Mouse (Mus musculus): Measurements from ENCODE around the gene Gm11011. TPM values are rescaled to one million over a fixed set of nuclear protein-coding genes. Genes with fewer than 3 reads are reported as not detected.

Gm11011 gene
- polyA plus RNA-seq, 1 experiment from 2014 or later = not detected

DNA sequence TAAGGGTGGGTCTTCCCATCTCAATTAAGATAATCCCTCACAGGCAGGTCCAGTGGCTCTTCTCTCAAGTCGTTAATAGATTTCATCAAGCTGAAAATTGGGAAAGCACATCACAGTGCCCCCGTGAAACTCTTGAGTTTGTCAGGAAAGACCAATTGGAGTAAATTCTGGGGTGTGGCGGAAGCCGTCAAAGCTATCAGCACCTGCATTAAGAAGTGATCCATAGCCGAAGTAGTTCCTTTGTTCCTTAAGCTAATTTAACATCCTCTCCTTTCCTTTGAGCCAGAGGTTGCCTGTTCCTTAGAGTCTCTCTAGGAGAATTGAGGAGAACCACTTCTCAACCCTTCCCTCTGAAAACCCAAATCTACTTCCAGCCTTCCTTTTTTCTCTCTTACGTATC, 28.5 kb upstream of the Gm11011 start:
- 50% methylated on average over 6 of the region's 6 CpGs for WGBS

DNA sequence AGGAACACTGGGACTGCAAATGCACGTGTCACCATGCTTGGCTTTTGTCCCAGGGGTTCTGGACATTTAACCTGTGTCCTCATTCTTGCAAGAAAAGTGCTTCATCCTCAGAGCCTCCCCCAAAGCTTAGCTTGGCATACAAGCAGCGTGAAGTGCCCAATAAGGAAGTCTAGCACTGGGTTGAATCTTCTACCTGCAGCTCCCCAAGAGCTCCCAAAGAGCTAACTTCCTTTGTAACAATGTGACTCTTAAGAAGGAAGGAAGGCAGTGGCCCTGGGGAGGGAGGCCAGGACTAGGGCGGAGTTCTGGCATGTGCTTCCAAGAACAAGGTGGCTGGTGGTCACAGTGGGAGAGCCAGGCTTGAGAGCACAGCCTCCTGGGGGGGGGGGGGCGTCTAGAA, 27.1 kb upstream of the Gm11011 start:
- Histone ChIP-seq H3K27me3 (replicated peaks; ENCODE audit: control insufficient read depth, insufficient read depth, low read length) (0 out of 2 replicates have a peak, but pooled peaks cover 2% of the 10 kb centered on the region), H3K27ac (ENCODE audit: low read depth, low read length) (no peak overlapping the region), H3K4me1 (ENCODE audit: control insufficient read depth, insufficient read depth, low read length) (no peaks in the 10 kb centered on the region), H3K9me3 (replicated peaks; ENCODE audit: control insufficient read depth, low read length) (no peaks in the 10 kb centered on the region), H3K4me3 (ENCODE audit: low read depth, low read length) (no peak overlapping the region), H3K9ac (ENCODE audit: low read length) (no peak overlapping the region), H3K36me3 (ENCODE audit: control insufficient read depth, insufficient read depth, low read length) (no peaks in the 10 kb centered on the region), H3K4me2 (ENCODE audit: low read length) (no peak overlapping the region)
- no peak for DNase-seq (ENCODE audit: low spot score)
- 64% methylated on average over 4 of the region's 4 CpGs for WGBS
- no peak for ATAC-seq

More for the DNA sequence above, 28.5 kb upstream of the Gm11011 start:
- no peak overlapping the region for H3K4me2 ChIP-seq (ENCODE audit: low read length)
- no peak for DNase-seq (ENCODE audit: low spot score)
- H3K4me3 ChIP-seq (ENCODE audit: low read depth, low read length) = no peak overlapping the region
- no peak for ATAC-seq
- H3K27me3 ChIP-seq (replicated peaks; ENCODE audit: control insufficient read depth, insufficient read depth, low read length) = 0 out of 2 replicates have a peak, but pooled peaks cover 2% of the 10 kb centered on the region
- H3K9ac ChIP-seq (ENCODE audit: low read length) = no peak overlapping the region
- H3K9me3 ChIP-seq (replicated peaks; ENCODE audit: control insufficient read depth, low read length) = no peaks in the 10 kb centered on the region
- H3K4me1 ChIP-seq (ENCODE audit: control insufficient read depth, insufficient read depth, low read length) = no peaks in the 10 kb centered on the region
- no peaks in the 10 kb centered on the region for H3K36me3 ChIP-seq (ENCODE audit: control insufficient read depth, insufficient read depth, low read length)
- no peak overlapping the region for H3K27ac ChIP-seq (ENCODE audit: low read depth, low read length)

DNA sequence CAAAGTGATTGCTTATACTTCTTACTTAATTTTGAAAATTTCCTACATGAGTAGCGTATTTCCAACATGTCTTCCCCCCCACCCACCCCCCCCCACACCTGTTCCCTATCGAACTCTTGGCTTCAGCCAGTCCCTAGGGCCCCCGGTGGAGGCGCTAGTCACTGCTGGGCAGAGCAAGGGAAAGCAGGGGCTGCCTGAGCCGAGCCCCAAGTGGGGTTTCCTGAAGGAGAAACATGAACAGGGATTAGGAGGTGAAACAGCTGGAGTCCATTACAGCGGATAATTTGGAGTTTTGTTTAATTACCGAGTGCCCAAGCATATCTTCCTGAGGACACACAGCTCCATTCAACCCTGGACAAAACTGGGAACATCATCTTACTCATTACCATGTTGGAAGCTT, 24.0 kb upstream of the Gm11011 start:
- Histone ChIP-seq H3K4me2 (ENCODE audit: low read length) (no peak overlapping the region), H3K4me3 (ENCODE audit: low read depth, low read length) (no peak overlapping the region), H3K27ac (ENCODE audit: low read depth, low read length) (no peak overlapping the region)

DNA sequence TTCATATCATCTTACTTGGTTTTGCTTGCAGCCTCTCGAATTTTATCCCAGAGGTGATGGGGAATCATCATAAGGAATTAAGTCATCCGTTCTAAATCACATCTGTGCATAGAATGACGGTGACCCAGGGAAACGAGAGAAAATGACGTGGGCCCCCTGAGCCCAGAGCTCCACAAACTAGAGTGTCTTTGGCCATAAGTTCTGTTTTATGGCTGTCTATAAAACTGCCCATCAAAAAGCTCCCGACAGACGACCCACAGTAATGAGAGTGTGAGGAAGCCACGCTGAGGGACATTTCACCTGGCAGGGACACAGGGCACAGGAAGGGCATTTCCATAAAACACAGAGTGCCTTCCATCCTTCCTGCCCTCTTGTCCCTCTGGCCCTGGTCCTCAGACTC, 23.3 kb upstream of the Gm11011 start:
- 84% methylated on average over 8 of the region's 8 CpGs for WGBS

More for the DNA sequence above, 24.0 kb upstream of the Gm11011 start:
- peaks cover 3% of the 10 kb centered on the region; the same call in 1 of the 2 replicates for H3K4me1 ChIP-seq (ENCODE audit: control insufficient read depth, insufficient read depth, low read length)
- H3K27me3 ChIP-seq (replicated peaks; ENCODE audit: control insufficient read depth, insufficient read depth, low read length) = 0 out of 2 replicates have a peak, but pooled peaks cover 2% of the 10 kb centered on the region
- ATAC-seq (no peak), DNase-seq (ENCODE audit: low spot score) (no peak)
- H3K9me3 ChIP-seq (replicated peaks; ENCODE audit: control insufficient read depth, low read length) = no peaks in the 10 kb centered on the region
- H3K9ac ChIP-seq (ENCODE audit: low read length) = no peak overlapping the region
- 22% methylated on average over 7 of the region's 7 CpGs for WGBS
- H3K36me3 ChIP-seq (ENCODE audit: control insufficient read depth, insufficient read depth, low read length) = no peaks in the 10 kb centered on the region

DNA sequence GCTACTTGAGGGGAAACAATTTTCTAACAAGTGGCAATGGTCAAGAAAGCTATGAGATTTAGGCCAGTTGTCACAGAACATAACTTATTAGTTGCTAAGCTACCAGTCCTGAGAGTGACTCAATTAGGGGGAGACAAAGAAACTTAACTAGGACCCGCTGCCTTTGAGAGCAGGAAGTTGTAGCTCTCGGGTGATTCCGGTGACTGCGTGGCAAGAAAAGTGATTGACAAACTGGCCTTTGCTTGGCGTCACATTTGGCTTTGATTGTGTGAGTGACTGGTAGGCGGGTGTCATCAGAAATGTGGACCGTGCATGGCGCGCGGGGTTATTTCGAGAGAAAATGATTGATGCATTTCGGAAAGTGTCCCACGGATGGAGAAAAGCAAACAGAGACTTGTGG, 22.4 kb upstream of the Gm11011 start:
- DNase-seq (ENCODE audit: low spot score) (no peak), ATAC-seq (no peak)
- H3K4me2 ChIP-seq (ENCODE audit: low read length) = no peak overlapping the region
- H3K27me3 ChIP-seq (replicated peaks; ENCODE audit: control insufficient read depth, insufficient read depth, low read length) = 0 out of 2 replicates have a peak, but pooled peaks cover 2% of the 10 kb centered on the region
- no peak overlapping the region for H3K9ac ChIP-seq (ENCODE audit: low read length)
- H3K27ac ChIP-seq (ENCODE audit: low read depth, low read length) = no peak overlapping the region
- H3K9me3 ChIP-seq (replicated peaks; ENCODE audit: control insufficient read depth, low read length) = no peaks in the 10 kb centered on the region
- H3K4me3 ChIP-seq (ENCODE audit: low read depth, low read length) = no peak overlapping the region
- H3K36me3 ChIP-seq (ENCODE audit: control insufficient read depth, insufficient read depth, low read length) = no peaks in the 10 kb centered on the region
- peaks cover 3% of the 10 kb centered on the region; the same call in 1 of the 2 replicates for H3K4me1 ChIP-seq (ENCODE audit: control insufficient read depth, insufficient read depth, low read length)
- WGBS = 49% methylated on average over 13 of the region's 13 CpGs

More for the DNA sequence above, 23.3 kb upstream of the Gm11011 start:
- Histone ChIP-seq H3K27me3 (replicated peaks; ENCODE audit: control insufficient read depth, insufficient read depth, low read length) (0 out of 2 replicates have a peak, but pooled peaks cover 2% of the 10 kb centered on the region), H3K27ac (ENCODE audit: low read depth, low read length) (no peak overlapping the region), H3K9me3 (replicated peaks; ENCODE audit: control insufficient read depth, low read length) (no peaks in the 10 kb centered on the region), H3K4me3 (ENCODE audit: low read depth, low read length) (no peak overlapping the region), H3K4me1 (ENCODE audit: control insufficient read depth, insufficient read depth, low read length) (peaks cover 3% of the 10 kb centered on the region; the same call in 1 of the 2 replicates), H3K4me2 (ENCODE audit: low read length) (no peak overlapping the region), H3K9ac (ENCODE audit: low read length) (no peak overlapping the region), H3K36me3 (ENCODE audit: control insufficient read depth, insufficient read depth, low read length) (no peaks in the 10 kb centered on the region)
- ATAC-seq (no peak), DNase-seq (ENCODE audit: low spot score) (no peak)

DNA sequence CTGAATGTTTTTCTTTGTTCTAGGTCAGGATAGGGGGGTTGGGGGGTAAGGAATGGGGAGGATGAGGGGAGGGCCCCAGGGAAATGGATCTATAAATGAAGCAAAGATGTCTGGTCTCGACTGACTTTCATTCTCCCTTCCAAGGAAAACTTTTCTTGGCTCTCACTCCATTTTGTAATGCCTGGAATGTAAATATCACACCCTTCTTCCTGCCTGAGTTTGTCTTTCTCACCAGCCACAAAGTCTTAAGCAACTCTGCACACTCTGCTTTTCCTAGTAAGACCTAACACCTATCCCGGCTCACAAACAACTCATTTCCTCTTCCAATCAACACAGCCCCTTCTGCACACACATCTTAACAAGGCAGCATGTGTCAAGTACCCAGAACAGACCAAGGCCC, 20.2 kb upstream of the Gm11011 start:
- Histone ChIP-seq H3K4me2 (ENCODE audit: low read length) (no peak overlapping the region), H3K4me1 (ENCODE audit: control insufficient read depth, insufficient read depth, low read length) (peaks cover 3% of the 10 kb centered on the region; the same call in 1 of the 2 replicates), H3K9me3 (replicated peaks; ENCODE audit: control insufficient read depth, low read length) (no peaks in the 10 kb centered on the region), H3K27me3 (replicated peaks; ENCODE audit: control insufficient read depth, insufficient read depth, low read length) (0 out of 2 replicates have a peak, but pooled peaks cover 2% of the 10 kb centered on the region), H3K9ac (ENCODE audit: low read length) (no peak overlapping the region), H3K27ac (ENCODE audit: low read depth, low read length) (no peak overlapping the region), H3K4me3 (ENCODE audit: low read depth, low read length) (no peak overlapping the region), H3K36me3 (ENCODE audit: control insufficient read depth, insufficient read depth, low read length) (no peaks in the 10 kb centered on the region)
- ATAC-seq (no peak), DNase-seq (ENCODE audit: low spot score) (no peak)
- 85% methylated on average over 2 of the region's 2 CpGs for WGBS

DNA sequence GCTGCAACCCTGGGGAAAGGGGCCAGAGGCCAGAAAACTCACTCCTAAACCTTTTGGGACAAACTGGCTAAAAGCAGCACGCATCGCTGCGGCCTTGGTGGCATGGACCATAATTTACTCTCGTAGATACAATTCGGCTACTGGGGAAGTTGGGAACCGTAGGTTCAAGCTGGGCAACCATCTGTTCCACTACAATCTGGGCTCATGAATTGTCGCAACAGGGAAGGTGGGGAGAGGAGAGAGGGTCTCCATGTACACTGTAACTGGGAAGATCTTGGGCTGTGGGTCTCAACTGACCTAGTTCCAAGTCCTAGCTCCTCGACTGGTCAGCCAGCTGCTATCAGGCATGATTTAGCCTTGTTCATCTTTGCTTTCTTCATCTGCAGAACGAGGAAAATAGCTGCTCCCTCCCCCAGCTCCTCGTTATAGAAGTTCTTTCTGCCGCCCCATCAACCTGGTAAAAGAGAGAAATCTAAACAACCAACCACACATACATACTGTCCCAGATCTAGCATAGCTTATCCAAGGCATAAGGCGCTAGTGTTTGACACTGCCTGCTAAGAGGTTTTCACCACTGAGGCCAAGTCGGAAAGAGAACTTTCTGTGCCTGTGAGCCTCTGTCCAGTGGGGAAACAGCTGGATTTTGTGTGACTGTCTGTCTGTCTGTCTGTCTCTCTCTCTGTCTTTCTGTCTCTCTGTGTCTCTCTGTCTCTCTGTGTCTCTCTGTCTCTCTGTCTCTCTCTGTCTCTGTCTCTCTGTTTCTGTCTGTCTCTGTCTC, 19.5 kb upstream of the Gm11011 start:
- DNase-seq (ENCODE audit: low spot score) (no peak), ATAC-seq (no peak)
- H3K9ac ChIP-seq (ENCODE audit: low read length) = no peak overlapping the region
- H3K36me3 ChIP-seq (ENCODE audit: control insufficient read depth, insufficient read depth, low read length) = no peaks in the 10 kb centered on the region
- 67% methylated on average over 13 of the region's 13 CpGs for WGBS
- H3K9me3 ChIP-seq (replicated peaks; ENCODE audit: control insufficient read depth, low read length) = no peaks in the 10 kb centered on the region
- H3K4me2 ChIP-seq (ENCODE audit: low read length) = no peak overlapping the region
- no peak overlapping the region for H3K27ac ChIP-seq (ENCODE audit: low read depth, low read length)
- H3K4me1 ChIP-seq (ENCODE audit: control insufficient read depth, insufficient read depth, low read length) = peaks cover 3% of the 10 kb centered on the region; the same call in 1 of the 2 replicates
- H3K4me3 ChIP-seq (ENCODE audit: low read depth, low read length) = no peak overlapping the region
- H3K27me3 ChIP-seq (replicated peaks; ENCODE audit: control insufficient read depth, insufficient read depth, low read length) = no peaks in the 10 kb centered on the region

DNA sequence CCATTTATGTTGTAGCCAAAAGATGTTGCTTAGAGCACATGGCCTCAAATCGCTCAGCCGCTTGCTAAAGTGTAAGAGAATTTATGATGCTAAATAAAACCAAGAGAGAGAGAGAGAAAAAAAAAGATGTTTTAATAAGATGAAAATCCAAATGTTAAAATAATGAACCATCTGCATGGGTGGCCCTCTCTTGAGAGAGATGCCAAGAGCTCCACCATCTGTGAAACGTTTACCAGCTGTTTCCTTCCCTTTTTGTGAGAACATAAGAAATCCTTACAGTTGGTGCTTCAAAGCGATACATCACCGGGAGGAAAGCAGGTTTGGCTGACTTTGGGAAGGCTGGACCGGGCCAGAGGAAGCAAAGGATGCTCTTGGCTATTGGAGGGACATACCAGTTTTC, 12.6 kb upstream of the Gm11011 start:
- DNase-seq (ENCODE audit: low spot score) = peak; percentile 83
- peaks cover 8% of the 10 kb centered on the region; the same call in 1 of the 2 replicates for H3K4me1 ChIP-seq (ENCODE audit: control insufficient read depth, insufficient read depth, low read length)
- H3K27ac ChIP-seq (ENCODE audit: low read depth, low read length) = peak overlapping the region; percentile 41; the same call in 1 of the 2 replicates
- no peaks in the 10 kb centered on the region for H3K27me3 ChIP-seq (replicated peaks; ENCODE audit: control insufficient read depth, insufficient read depth, low read length)
- WGBS = 61% methylated on average over 6 of the region's 6 CpGs
- H3K9ac ChIP-seq (ENCODE audit: low read length) = no peak overlapping the region
- H3K9me3 ChIP-seq (replicated peaks; ENCODE audit: control insufficient read depth, low read length) = no peaks in the 10 kb centered on the region
- H3K4me3 ChIP-seq (ENCODE audit: low read depth, low read length) = no peak overlapping the region
- ATAC-seq = no peak
- no peaks in the 10 kb centered on the region for H3K36me3 ChIP-seq (ENCODE audit: control insufficient read depth, insufficient read depth, low read length)
- H3K4me2 ChIP-seq (ENCODE audit: low read length) = no peak overlapping the region

DNA sequence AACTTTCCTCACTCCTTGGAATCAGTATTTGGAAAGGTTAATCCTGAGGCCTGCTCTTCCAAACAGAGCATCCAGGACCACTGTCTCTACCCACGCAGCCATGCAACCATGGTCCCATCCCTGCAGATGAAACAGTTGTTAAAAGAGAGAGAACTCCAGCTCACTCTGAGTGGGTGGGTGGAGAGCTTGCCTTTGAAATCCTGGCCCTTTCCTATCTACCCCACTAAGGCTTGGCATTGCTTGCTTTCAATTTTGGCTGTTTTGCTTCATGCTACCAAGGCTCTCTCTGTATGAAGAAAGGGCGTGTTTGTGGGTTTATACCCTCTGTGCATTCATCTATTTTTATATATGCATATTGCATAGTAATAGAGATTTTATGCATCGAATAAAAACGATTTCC, 12.0 kb upstream of the Gm11011 start:
- no peak overlapping the region for H3K4me3 ChIP-seq (ENCODE audit: low read depth, low read length)
- H3K4me2 ChIP-seq (ENCODE audit: low read length) = no peak overlapping the region
- H3K4me1 ChIP-seq (ENCODE audit: control insufficient read depth, insufficient read depth, low read length) = peaks cover 8% of the 10 kb centered on the region; the same call in 1 of the 2 replicates
- no peak overlapping the region for H3K9ac ChIP-seq (ENCODE audit: low read length)
- WGBS = 87% methylated on average over 4 of the region's 4 CpGs
- no peaks in the 10 kb centered on the region for H3K27me3 ChIP-seq (replicated peaks; ENCODE audit: control insufficient read depth, insufficient read depth, low read length)
- no peaks in the 10 kb centered on the region for H3K36me3 ChIP-seq (ENCODE audit: control insufficient read depth, insufficient read depth, low read length)
- no peak for DNase-seq (ENCODE audit: low spot score)
- ATAC-seq = no peak
- no peaks in the 10 kb centered on the region for H3K9me3 ChIP-seq (replicated peaks; ENCODE audit: control insufficient read depth, low read length)
- H3K27ac ChIP-seq (ENCODE audit: low read depth, low read length) = peak overlapping the region; percentile 41; the same call in 1 of the 2 replicates

Data from forebrain, embryonic 14.5 days (tissue).